Mouse (Mus musculus): ENCODE measurements at regions not wholly inside any gene's neighbourhood (a gene's known extent, or its start where the extent isn't known, plus 50 kb on each side); places are given as distances from the start of the nearest gene placed in this dataset.

GRCm38 (mm10) chr15:59822995-59823681 is 193.3 kb downstream of the 4933412E24Rik start:
- WGBS = 50% methylated on average over 3 of the region's 3 CpGs
- Histone ChIP-seq H3K4me1 (ENCODE audit: insufficient read depth, low read length) (peaks cover 41% of the 10 kb centered on the region), H3K9me3 (ENCODE audit: low read length) (no peaks in the 10 kb centered on the region), H3K36me3 (ENCODE audit: insufficient read depth, low read length) (no peaks in the 10 kb centered on the region), H3K4me2 (replicated peaks; ENCODE audit: low read depth, low read length) (no peak overlapping the region), H3K9ac (replicated peaks; ENCODE audit: low read length) (no peak overlapping the region), H3K27me3 (ENCODE audit: insufficient read depth, low read length) (no peaks in the 10 kb centered on the region), H3K4me3 (ENCODE audit: low read length) (no peak overlapping the region), H3K27ac (ENCODE audit: low read length) (peak overlapping the region; percentile 50)
- ATAC-seq (ENCODE audit: low FRiP score, low TSS enrichment) = peak; percentile 59

GRCm38 (mm10) chr15:59820317-59820716 is 196.1 kb downstream of the 4933412E24Rik start:
- Histone ChIP-seq H3K27ac (ENCODE audit: low read length) (no peak overlapping the region), H3K9ac (replicated peaks; ENCODE audit: low read length) (no peak overlapping the region), H3K9me3 (ENCODE audit: low read length) (no peaks in the 10 kb centered on the region), H3K4me1 (ENCODE audit: insufficient read depth, low read length) (peaks cover 16% of the 10 kb centered on the region), H3K36me3 (ENCODE audit: insufficient read depth, low read length) (no peaks in the 10 kb centered on the region), H3K4me2 (replicated peaks; ENCODE audit: low read depth, low read length) (no peak overlapping the region), H3K4me3 (ENCODE audit: low read length) (no peak overlapping the region), H3K27me3 (ENCODE audit: insufficient read depth, low read length) (no peaks in the 10 kb centered on the region)
- 75% methylated on average over 10 of the region's 10 CpGs for WGBS
- ATAC-seq (ENCODE audit: low FRiP score, low TSS enrichment) = no peak

- ATAC-seq (ENCODE audit: low FRiP score, low TSS enrichment) = no peak
- H3K4me2 ChIP-seq (replicated peaks; ENCODE audit: low read depth, low read length) = no peak overlapping the region
- no peaks in the 10 kb centered on the region for H3K27me3 ChIP-seq (ENCODE audit: insufficient read depth, low read length)
- no peak overlapping the region for H3K9ac ChIP-seq (replicated peaks; ENCODE audit: low read length)
- H3K9me3 ChIP-seq (ENCODE audit: low read length) = no peaks in the 10 kb centered on the region
- no peak overlapping the region for H3K27ac ChIP-seq (ENCODE audit: low read length)
- no peak overlapping the region for H3K4me3 ChIP-seq (ENCODE audit: low read length)
- WGBS = 90% methylated on average over 8 of the region's 8 CpGs
- no peaks in the 10 kb centered on the region for H3K36me3 ChIP-seq (ENCODE audit: insufficient read depth, low read length)
- H3K4me1 ChIP-seq (ENCODE audit: insufficient read depth, low read length) = no peaks in the 10 kb centered on the region
Measured at GRCm38 (mm10) chr15:59816031-59816430, 200.4 kb downstream of the 4933412E24Rik start.

GRCm38 (mm10) chr15:59811566-59811965 is 204.8 kb downstream of the 4933412E24Rik start:
- ATAC-seq (ENCODE audit: low FRiP score, low TSS enrichment) = no peak
- H3K27ac ChIP-seq (ENCODE audit: low read length) = no peak overlapping the region
- no peaks in the 10 kb centered on the region for H3K9me3 ChIP-seq (ENCODE audit: low read length)
- H3K4me3 ChIP-seq (ENCODE audit: low read length) = no peak overlapping the region
- no peak overlapping the region for H3K4me2 ChIP-seq (replicated peaks; ENCODE audit: low read depth, low read length)
- no peak overlapping the region for H3K9ac ChIP-seq (replicated peaks; ENCODE audit: low read length)
- H3K4me1 ChIP-seq (ENCODE audit: insufficient read depth, low read length) = no peaks in the 10 kb centered on the region
- WGBS = 41% methylated on average over 3 of the region's 3 CpGs
- no peaks in the 10 kb centered on the region for H3K27me3 ChIP-seq (ENCODE audit: insufficient read depth, low read length)
- H3K36me3 ChIP-seq (ENCODE audit: insufficient read depth, low read length) = no peaks in the 10 kb centered on the region

- Histone ChIP-seq H3K27ac (ENCODE audit: low read length) (no peak overlapping the region), H3K27me3 (ENCODE audit: insufficient read depth, low read length) (no peaks in the 10 kb centered on the region), H3K4me3 (ENCODE audit: low read length) (no peak overlapping the region), H3K4me1 (ENCODE audit: insufficient read depth, low read length) (no peaks in the 10 kb centered on the region), H3K9ac (replicated peaks; ENCODE audit: low read length) (no peak overlapping the region), H3K36me3 (ENCODE audit: insufficient read depth, low read length) (no peaks in the 10 kb centered on the region), H3K4me2 (replicated peaks; ENCODE audit: low read depth, low read length) (no peak overlapping the region), H3K9me3 (ENCODE audit: low read length) (no peaks in the 10 kb centered on the region)
- ATAC-seq (ENCODE audit: low FRiP score, low TSS enrichment) = no peak
- 85% methylated on average over 6 of the region's 6 CpGs for WGBS
Measured at GRCm38 (mm10) chr15:59809361-59809760, 207.1 kb downstream of the 4933412E24Rik start.

- Histone ChIP-seq H3K9ac (replicated peaks; ENCODE audit: low read length) (no peak overlapping the region), H3K27ac (ENCODE audit: low read length) (no peak overlapping the region), H3K4me1 (ENCODE audit: insufficient read depth, low read length) (no peaks in the 10 kb centered on the region), H3K36me3 (ENCODE audit: insufficient read depth, low read length) (no peaks in the 10 kb centered on the region), H3K4me3 (ENCODE audit: low read length) (no peak overlapping the region), H3K27me3 (ENCODE audit: insufficient read depth, low read length) (no peaks in the 10 kb centered on the region), H3K4me2 (replicated peaks; ENCODE audit: low read depth, low read length) (no peak overlapping the region), H3K9me3 (ENCODE audit: low read length) (no peaks in the 10 kb centered on the region)
- 91% methylated on average over 6 of the region's 6 CpGs for WGBS
- ATAC-seq (ENCODE audit: low FRiP score, low TSS enrichment) = no peak
Measured at GRCm38 (mm10) chr15:59807723-59808122, 208.7 kb downstream of the 4933412E24Rik start.

GRCm38 (mm10) chr15:59805771-59806170 is 210.6 kb downstream of the 4933412E24Rik start:
- Histone ChIP-seq H3K27me3 (ENCODE audit: insufficient read depth, low read length) (no peaks in the 10 kb centered on the region), H3K9me3 (ENCODE audit: low read length) (no peaks in the 10 kb centered on the region), H3K9ac (replicated peaks; ENCODE audit: low read length) (no peak overlapping the region), H3K36me3 (ENCODE audit: insufficient read depth, low read length) (no peaks in the 10 kb centered on the region), H3K4me1 (ENCODE audit: insufficient read depth, low read length) (no peaks in the 10 kb centered on the region), H3K4me2 (replicated peaks; ENCODE audit: low read depth, low read length) (no peak overlapping the region), H3K4me3 (ENCODE audit: low read length) (no peak overlapping the region), H3K27ac (ENCODE audit: low read length) (no peak overlapping the region)
- no peak for ATAC-seq (ENCODE audit: low FRiP score, low TSS enrichment)
- 78% methylated on average over 2 of the region's 2 CpGs for WGBS

- no peak overlapping the region for H3K27ac ChIP-seq (ENCODE audit: low read length)
- no peaks in the 10 kb centered on the region for H3K27me3 ChIP-seq (ENCODE audit: insufficient read depth, low read length)
- no peak for ATAC-seq (ENCODE audit: low FRiP score, low TSS enrichment)
- WGBS = 84% methylated on average over 2 of the region's 2 CpGs
- H3K9me3 ChIP-seq (ENCODE audit: low read length) = no peaks in the 10 kb centered on the region
- H3K4me3 ChIP-seq (ENCODE audit: low read length) = no peak overlapping the region
- H3K9ac ChIP-seq (replicated peaks; ENCODE audit: low read length) = no peak overlapping the region
- H3K4me2 ChIP-seq (replicated peaks; ENCODE audit: low read depth, low read length) = no peak overlapping the region
- no peaks in the 10 kb centered on the region for H3K4me1 ChIP-seq (ENCODE audit: insufficient read depth, low read length)
- no peaks in the 10 kb centered on the region for H3K36me3 ChIP-seq (ENCODE audit: insufficient read depth, low read length)
Measured at GRCm38 (mm10) chr15:59804821-59805220, 211.6 kb downstream of the 4933412E24Rik start.

- Histone ChIP-seq H3K4me2 (replicated peaks; ENCODE audit: low read depth, low read length) (no peak overlapping the region), H3K27me3 (ENCODE audit: insufficient read depth, low read length) (no peaks in the 10 kb centered on the region)
Measured at GRCm38 (mm10) chr15:59804394-59804793, 212.0 kb downstream of the 4933412E24Rik start.

GRCm38 (mm10) chr15:59802276-59802675 is 214.1 kb downstream of the 4933412E24Rik start:
- Histone ChIP-seq H3K36me3 (ENCODE audit: insufficient read depth, low read length) (no peaks in the 10 kb centered on the region), H3K4me3 (ENCODE audit: low read length) (no peak overlapping the region), H3K9me3 (ENCODE audit: low read length) (no peaks in the 10 kb centered on the region), H3K4me1 (ENCODE audit: insufficient read depth, low read length) (no peaks in the 10 kb centered on the region), H3K27ac (ENCODE audit: low read length) (no peak overlapping the region), H3K9ac (replicated peaks; ENCODE audit: low read length) (no peak overlapping the region), H3K27me3 (ENCODE audit: insufficient read depth, low read length) (no peaks in the 10 kb centered on the region), H3K4me2 (replicated peaks; ENCODE audit: low read depth, low read length) (no peak overlapping the region)
- ATAC-seq (ENCODE audit: low FRiP score, low TSS enrichment) = no peak
- WGBS = 73% methylated on average over 6 of the region's 7 CpGs

More at GRCm38 (mm10) chr15:59804394-59804793, 212.0 kb downstream of the 4933412E24Rik start:
- Histone ChIP-seq H3K36me3 (ENCODE audit: insufficient read depth, low read length) (no peaks in the 10 kb centered on the region), H3K9ac (replicated peaks; ENCODE audit: low read length) (no peak overlapping the region), H3K4me1 (ENCODE audit: insufficient read depth, low read length) (no peaks in the 10 kb centered on the region), H3K9me3 (ENCODE audit: low read length) (no peaks in the 10 kb centered on the region), H3K4me3 (ENCODE audit: low read length) (no peak overlapping the region), H3K27ac (ENCODE audit: low read length) (no peak overlapping the region)
- no peak for ATAC-seq (ENCODE audit: low FRiP score, low TSS enrichment)
- 87% methylated on average over 7 of the region's 7 CpGs for WGBS

All from kidney, embryonic 16.5 days (tissue).